Mouse (Mus musculus): ENCODE data around the gene Trak1. TPM values are rescaled to one million over a fixed set of nuclear protein-coding genes. Genes with fewer than 3 reads are reported as not detected.

Trak1 gene
- polyA plus RNA-seq, 2 experiments, result 2.9 to 3.1 TPM

DNA sequence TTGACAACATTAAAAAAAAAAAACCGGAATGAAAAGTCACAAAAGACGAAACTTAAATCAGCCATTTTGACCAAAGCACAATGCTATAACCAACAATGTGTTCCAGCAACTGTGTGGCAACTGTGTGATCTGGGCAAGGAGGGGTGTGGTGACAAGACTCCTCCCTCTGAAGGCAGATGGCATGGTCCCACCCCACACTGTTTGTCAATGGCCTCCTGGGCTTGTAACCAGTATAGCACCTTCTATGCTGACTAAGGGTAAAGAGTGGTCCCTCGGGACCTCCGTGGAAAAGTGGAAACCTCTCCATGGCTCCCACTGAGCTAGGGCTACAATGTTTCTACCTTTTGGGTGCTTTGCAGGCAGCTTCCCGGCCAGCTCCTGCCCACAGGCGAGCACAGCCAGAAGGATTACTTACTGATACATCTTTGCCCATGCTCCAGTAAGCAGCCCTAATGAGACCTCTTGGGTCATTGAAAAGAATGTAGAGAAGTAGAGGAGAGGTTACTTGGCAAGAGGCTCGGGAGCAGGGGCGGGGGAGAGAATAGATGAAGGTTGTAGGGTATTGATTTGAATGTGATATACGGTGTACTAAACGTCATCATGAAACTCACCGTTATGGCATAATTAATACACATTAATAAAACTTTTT, 194.4 kb downstream of the Trak1 start:
- DNase-seq (ENCODE audit: low read depth in 3 of 3, low spot score in 3 of 3), result no peak

DNA sequence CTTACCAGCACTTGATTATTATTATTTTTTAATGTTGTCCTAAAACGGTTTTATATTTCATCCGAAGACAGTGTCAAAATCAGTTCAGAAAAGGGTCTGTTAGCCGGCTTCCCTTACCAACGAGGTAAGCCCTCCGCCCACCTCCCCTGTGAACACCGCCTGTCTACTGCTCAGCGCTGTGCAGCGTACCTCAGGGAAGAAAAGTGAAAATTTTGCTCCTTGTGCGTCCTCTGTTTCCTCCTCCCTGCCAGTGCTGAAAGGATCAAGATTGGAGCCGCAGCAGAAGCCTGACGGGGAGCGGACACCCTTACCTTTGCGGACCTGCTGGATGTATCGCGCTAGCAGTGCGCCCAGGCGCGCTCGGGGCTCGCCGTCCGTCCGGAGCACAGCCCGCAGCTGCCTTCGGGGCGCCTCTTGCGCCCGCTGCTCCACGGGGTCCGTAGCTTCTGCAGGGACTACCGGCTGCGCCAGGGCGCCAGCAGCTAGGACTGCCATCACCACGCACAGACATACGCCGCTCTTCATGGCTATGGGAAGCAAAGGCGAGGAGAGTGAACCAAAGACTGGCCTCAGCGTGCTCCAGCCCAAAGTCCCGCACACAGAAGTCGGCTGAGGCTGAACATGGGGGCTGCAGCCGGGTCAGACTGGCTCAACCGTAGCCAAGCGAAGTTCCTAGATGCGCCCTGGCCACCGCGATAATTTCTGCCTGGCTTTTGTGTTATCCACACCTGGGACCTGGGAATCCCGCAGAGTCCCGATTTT, 196.9 kb downstream of the Trak1 start:
- no peak for TF ChIP-seq CTCF (IDR thresholded peaks at IDR 0.05; ENCODE audit: low read depth)
- TF ChIP-seq EP300 (IDR thresholded peaks at IDR 0.05; ENCODE audit: low read depth), result no peak
- no peak for ATAC-seq (ENCODE audit: insufficient read depth)
- WGBS (ENCODE audit: insufficient replicate concordance), result 7% methylated on average over 48 of the region's 48 CpGs
- H3K4me2 ChIP-seq (ENCODE audit: low read depth), result no peak overlapping the region
- no peaks in the 10 kb centered on the region for H3K4me1 ChIP-seq (replicated peaks; ENCODE audit: control insufficient read depth in 2 of 2, insufficient read depth in 2 of 2, low read length in 1 of 2)
- H3K36me3 ChIP-seq (replicated peaks; ENCODE audit: control insufficient read depth, insufficient read depth, low read depth), result no peaks in the 10 kb centered on the region
- H3K27ac ChIP-seq, result no peak overlapping the region
- no peaks in the 10 kb centered on the region for H3K9me3 ChIP-seq (ENCODE audit: control insufficient read depth, low read length)
- H3K4me3 ChIP-seq (ENCODE audit: insufficient read depth in 1 of 2, low read depth in 2 of 2, low read length in 2 of 2), result no peak overlapping the region
- peaks cover 32% of the 10 kb centered on the region for H3K27me3 ChIP-seq (ENCODE audit: control insufficient read depth, insufficient read depth, low read length)
- no peak overlapping the region for H3K9ac ChIP-seq (replicated peaks)
- no peak for DNase-seq (ENCODE audit: low read depth in 3 of 3, low spot score in 3 of 3)

More for the DNA sequence above, 194.4 kb downstream of the Trak1 start:
- Histone ChIP-seq H3K36me3 (replicated peaks; ENCODE audit: control insufficient read depth, insufficient read depth, low read depth) (no peaks in the 10 kb centered on the region), H3K4me3 (ENCODE audit: insufficient read depth in 1 of 2, low read depth in 2 of 2, low read length in 2 of 2) (no peak overlapping the region), H3K27me3 (ENCODE audit: control insufficient read depth, insufficient read depth, low read length) (peaks cover 32% of the 10 kb centered on the region), H3K27ac (no peak overlapping the region), H3K9me3 (ENCODE audit: control insufficient read depth, low read length) (no peaks in the 10 kb centered on the region), H3K9ac (replicated peaks) (no peak overlapping the region), H3K4me2 (ENCODE audit: low read depth) (no peak overlapping the region), H3K4me1 (replicated peaks; ENCODE audit: control insufficient read depth in 2 of 2, insufficient read depth in 2 of 2, low read length in 1 of 2) (no peaks in the 10 kb centered on the region)
- WGBS (ENCODE audit: insufficient replicate concordance), result 61% methylated on average over 11 of the region's 11 CpGs
- TF ChIP-seq CTCF (IDR thresholded peaks at IDR 0.05; ENCODE audit: low read depth), result no peak
- ATAC-seq (ENCODE audit: insufficient read depth), result no peak

GRCm38 (mm10) chr9:121495529-121495928, 198.2 kb downstream of the Trak1 start, which contains the start of gene Cck:
Cck (minus strand) TSS chr9:121495694.
- Histone ChIP-seq H3K4me1 (replicated peaks; ENCODE audit: control insufficient read depth in 2 of 2, insufficient read depth in 2 of 2, low read length in 1 of 2) (no peaks in the 10 kb centered on the region), H3K9me3 (ENCODE audit: control insufficient read depth, low read length) (no peaks in the 10 kb centered on the region), H3K36me3 (replicated peaks; ENCODE audit: control insufficient read depth, insufficient read depth, low read depth) (no peaks in the 10 kb centered on the region), H3K27ac (no peak within 1 kb of the TSS), H3K9ac (replicated peaks) (no peak within 1 kb of the TSS), H3K27me3 (ENCODE audit: control insufficient read depth, insufficient read depth, low read length) (peaks cover 32% of the 10 kb centered on the region), H3K4me2 (ENCODE audit: low read depth) (no peak within 1 kb of the TSS), H3K4me3 (ENCODE audit: insufficient read depth in 1 of 2, low read depth in 2 of 2, low read length in 2 of 2) (no peak within 1 kb of the TSS)
- 3% methylated on average over 12 of the region's 12 CpGs for WGBS (ENCODE audit: insufficient replicate concordance)
- TF ChIP-seq EP300 (IDR thresholded peaks at IDR 0.05; ENCODE audit: low read depth) (no peak), CTCF (IDR thresholded peaks at IDR 0.05; ENCODE audit: low read depth) (no peak)
- ATAC-seq (ENCODE audit: insufficient read depth) (no peak), DNase-seq (ENCODE audit: low read depth in 3 of 3, low spot score in 3 of 3) (no peak)

DNA sequence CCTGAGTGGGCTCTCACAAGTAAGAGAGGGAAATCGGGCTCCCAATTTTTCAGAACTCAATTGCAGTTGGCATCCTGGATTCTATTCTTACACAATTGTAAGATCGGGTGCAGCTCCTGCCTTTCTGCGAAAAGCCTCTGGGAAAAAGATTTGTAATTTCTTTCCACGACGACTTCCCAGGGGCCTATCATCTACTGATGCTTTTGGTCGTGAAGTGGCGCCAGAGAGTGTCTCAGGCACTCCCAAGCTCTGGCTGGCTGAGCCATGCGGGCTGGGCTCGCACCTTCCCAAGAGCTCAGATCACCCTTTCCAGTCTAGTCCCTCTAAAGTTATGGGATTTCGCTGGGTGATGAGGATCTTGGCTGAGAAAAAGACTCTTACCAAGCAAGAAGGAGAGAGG, 198.8 kb downstream of the Trak1 start:
- TF ChIP-seq EP300 (IDR thresholded peaks at IDR 0.05; ENCODE audit: low read depth) (no peak), CTCF (IDR thresholded peaks at IDR 0.05; ENCODE audit: low read depth) (no peak)
- Histone ChIP-seq H3K9ac (replicated peaks) (no peak overlapping the region), H3K4me1 (replicated peaks; ENCODE audit: control insufficient read depth in 2 of 2, insufficient read depth in 2 of 2, low read length in 1 of 2) (no peaks in the 10 kb centered on the region), H3K36me3 (replicated peaks; ENCODE audit: control insufficient read depth, insufficient read depth, low read depth) (no peaks in the 10 kb centered on the region), H3K9me3 (ENCODE audit: control insufficient read depth, low read length) (no peaks in the 10 kb centered on the region), H3K27me3 (ENCODE audit: control insufficient read depth, insufficient read depth, low read length) (peaks cover 32% of the 10 kb centered on the region), H3K4me2 (ENCODE audit: low read depth) (no peak overlapping the region), H3K27ac (no peak overlapping the region), H3K4me3 (ENCODE audit: insufficient read depth in 1 of 2, low read depth in 2 of 2, low read length in 2 of 2) (no peak overlapping the region)
- DNase-seq (ENCODE audit: low read depth in 3 of 3, low spot score in 3 of 3) (no peak), ATAC-seq (ENCODE audit: insufficient read depth) (no peak)
- 33% methylated on average over 10 of the region's 10 CpGs for WGBS (ENCODE audit: insufficient replicate concordance)

- no peaks in the 10 kb centered on the region for H3K9me3 ChIP-seq (ENCODE audit: control insufficient read depth, low read length)
- H3K9ac ChIP-seq (replicated peaks), result no peak overlapping the region
- no peak overlapping the region for H3K4me3 ChIP-seq (ENCODE audit: insufficient read depth in 1 of 2, low read depth in 2 of 2, low read length in 2 of 2)
- no peaks in the 10 kb centered on the region for H3K4me1 ChIP-seq (replicated peaks; ENCODE audit: control insufficient read depth in 2 of 2, insufficient read depth in 2 of 2, low read length in 1 of 2)
- DNase-seq (ENCODE audit: low read depth in 3 of 3, low spot score in 3 of 3) (no peak), ATAC-seq (ENCODE audit: insufficient read depth) (no peak)
- TF ChIP-seq CTCF (IDR thresholded peaks at IDR 0.05; ENCODE audit: low read depth), result no peak
- TF ChIP-seq EP300 (IDR thresholded peaks at IDR 0.05; ENCODE audit: low read depth), result no peak
- no peak overlapping the region for H3K27ac ChIP-seq
- 81% methylated on average over 8 of the region's 8 CpGs for WGBS (ENCODE audit: insufficient replicate concordance)
- no peaks in the 10 kb centered on the region; the same call in 1 of the 2 replicates for H3K27me3 ChIP-seq (ENCODE audit: control insufficient read depth, insufficient read depth, low read length)
- no peak overlapping the region for H3K4me2 ChIP-seq (ENCODE audit: low read depth)
- H3K36me3 ChIP-seq (replicated peaks; ENCODE audit: control insufficient read depth, insufficient read depth, low read depth), result no peaks in the 10 kb centered on the region
Measured at GRCm38 (mm10) chr9:121505346-121505745, 208.0 kb downstream of the Trak1 start.

Measured in liver, embryonic 14.5 days (tissue).